Mouse (Mus musculus): ENCODE measurements around the gene Amotl1.

The Amotl1 gene

GRCm38 (mm10) chr9:14641310-14642067 is 3.4 kb downstream of the Amotl1 start:
- no peak for DNase-seq

- no peak for DNase-seq
Observed at GRCm38 (mm10) chr9:14636244-14636643, 8.6 kb downstream of the Amotl1 start.

GRCm38 (mm10) chr9:14635551-14635950 is 9.3 kb downstream of the Amotl1 start:
- no peak for DNase-seq

- no peak for DNase-seq
Observed at GRCm38 (mm10) chr9:14634155-14634554, 10.7 kb downstream of the Amotl1 start.

GRCm38 (mm10) chr9:14632365-14633163 is 12.3 kb downstream of the Amotl1 start:
- no peak for DNase-seq

- DNase-seq = no peak
Observed at GRCm38 (mm10) chr9:14631729-14632128, 13.1 kb downstream of the Amotl1 start.

- DNase-seq = no peak
Observed at GRCm38 (mm10) chr9:14627525-14627924, 17.3 kb downstream of the Amotl1 start.

- DNase-seq = no peak
Observed at GRCm38 (mm10) chr9:14625961-14626360, 18.9 kb downstream of the Amotl1 start.

- no peak for DNase-seq
Observed at GRCm38 (mm10) chr9:14625024-14625423, 19.8 kb downstream of the Amotl1 start.

GRCm38 (mm10) chr9:14623928-14624327 is 20.9 kb downstream of the Amotl1 start:
- no peak for DNase-seq

- no peak for DNase-seq
Observed at GRCm38 (mm10) chr9:14623250-14623649, 21.6 kb downstream of the Amotl1 start.

GRCm38 (mm10) chr9:14622848-14623247 is 22.0 kb downstream of the Amotl1 start:
- no peak for DNase-seq

- no peak for DNase-seq
Observed at GRCm38 (mm10) chr9:14620107-14620506, 24.7 kb downstream of the Amotl1 start.

GRCm38 (mm10) chr9:14614931-14615880 is 29.6 kb downstream of the Amotl1 start:
- no peak for DNase-seq

GRCm38 (mm10) chr9:14614205-14614930 is 30.5 kb downstream of the Amotl1 start:
- DNase-seq = peak; percentile 12

- no peak for DNase-seq
Observed at GRCm38 (mm10) chr9:14613308-14614204, 31.3 kb downstream of the Amotl1 start.

- DNase-seq = no peak
Observed at GRCm38 (mm10) chr9:14612588-14612987, 32.3 kb downstream of the Amotl1 start.

- no peak for DNase-seq
Observed at GRCm38 (mm10) chr9:14608521-14608920, 36.3 kb downstream of the Amotl1 start.

- no peak for DNase-seq
Observed at GRCm38 (mm10) chr9:14607464-14607863, 37.4 kb downstream of the Amotl1 start.

GRCm38 (mm10) chr9:14605992-14606391 is 38.9 kb downstream of the Amotl1 start:
- no peak for DNase-seq

- no peak for DNase-seq
Observed at GRCm38 (mm10) chr9:14604363-14604762, 40.5 kb downstream of the Amotl1 start.
